In the genomic region with DNA sequence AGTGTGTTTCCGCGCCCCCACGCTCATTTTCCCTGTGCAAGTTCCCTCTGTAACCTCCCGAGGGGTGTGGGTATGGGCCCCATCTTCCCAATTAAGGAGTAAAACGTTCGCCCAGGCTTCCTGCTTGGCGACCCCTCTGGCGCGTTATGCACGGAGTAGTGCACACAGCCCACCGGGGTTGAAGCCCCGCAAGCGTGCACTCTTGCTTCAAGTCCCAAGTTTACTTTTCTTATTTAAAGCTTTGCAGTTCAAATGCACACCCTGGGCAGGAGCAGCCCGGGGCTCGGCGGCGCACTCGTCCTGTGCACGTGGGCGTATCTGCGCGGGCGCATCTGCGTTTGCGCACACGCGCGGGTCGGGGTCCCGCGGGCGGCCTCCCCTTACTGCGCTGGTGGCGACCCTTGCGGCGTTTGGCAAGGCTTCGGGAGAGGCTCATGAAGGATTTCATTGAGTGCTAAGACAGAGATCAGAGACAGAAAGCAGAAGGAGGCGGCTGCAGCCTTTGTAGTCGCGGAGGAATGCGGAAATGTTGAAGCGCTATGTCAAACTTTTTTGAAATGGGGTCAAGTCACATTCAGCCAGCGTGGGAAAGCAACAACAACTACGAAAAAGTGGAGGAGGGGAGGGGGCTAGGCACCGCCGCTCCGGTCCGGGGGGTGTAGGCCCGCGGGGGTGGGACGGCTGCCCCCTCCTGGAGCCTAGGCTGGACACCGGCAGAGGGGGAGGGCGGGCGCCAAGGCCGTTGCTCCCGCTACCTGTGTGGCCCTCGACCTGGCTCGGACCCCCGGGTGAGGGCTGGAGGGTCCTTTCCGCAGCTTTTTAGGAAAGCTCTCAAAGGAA, we compare ENCODE assay signal across 7 mouse cellular contexts. TPM values are rescaled to one million over a fixed set of nuclear protein-coding genes. Genes with fewer than 3 reads are reported as not detected.
DNase-seq lines count a peak whose midpoint lies in the region; ATAC-seq lines count a peak whose summit lies in the region.

No protein-coding gene starts in this region.

- under 1% methylated on average over 60 of the region's 60 CpGs for WGBS in liver, embryonic 12.5 days (ENCODE audit: insufficient replicate concordance)
- under 1% methylated on average over 60 of the region's 60 CpGs for WGBS in stomach, embryonic 15.5 days

- H3K4me1 ChIP-seq in liver, embryonic 12.5 days = peaks cover 24% of the 10 kb centered on the region
- H3K4me1 ChIP-seq in stomach, embryonic 15.5 days = no peaks in the 10 kb centered on the region

- H3K9me3 ChIP-seq in liver, embryonic 12.5 days (replicated peaks) = no peaks in the 10 kb centered on the region; the same call in 1 of the 2 replicates
- H3K9me3 ChIP-seq in stomach, embryonic 15.5 days = no peaks in the 10 kb centered on the region

- peak overlapping the region; percentile 98 for H3K4me2 ChIP-seq in liver, embryonic 12.5 days
- peak overlapping the region; percentile 97 for H3K4me2 ChIP-seq in stomach, embryonic 15.5 days

- H3K36me3 ChIP-seq in liver, embryonic 12.5 days = peaks cover 13% of the 10 kb centered on the region
- no peaks in the 10 kb centered on the region for H3K36me3 ChIP-seq in stomach, embryonic 15.5 days

- peak; percentile 21 for ATAC-seq in granulocyte monocyte progenitor cell, adult 5-6 weeks (replicated peaks; ENCODE audit: poor library complexity, severe bottlenecking)
- peak; percentile 34 for ATAC-seq in liver, embryonic 12.5 days
- peak; percentile 34 for ATAC-seq in stomach, embryonic 15.5 days (ENCODE audit: insufficient read depth, low FRiP score, low read depth)

- peak; percentile 40 for DNase-seq in WW6 (ENCODE audit: low read depth, low spot score)
- peak; percentile 6 to 13 for DNase-seq in cerebellum, postnatal 36 days
- DNase-seq in kidney, adult 11 months = peak; percentile 45
- peak; percentile 67 for DNase-seq in naive thymus-derived CD4-positive, alpha-beta T cell, adult 2 months (ENCODE audit: low read depth)

- H3K9ac ChIP-seq in liver, embryonic 12.5 days = peak overlapping the region; percentile 76
- H3K9ac ChIP-seq in stomach, embryonic 15.5 days = peak overlapping the region; percentile 61

- peaks cover 12% of the 10 kb centered on the region for H3K27me3 ChIP-seq in liver, embryonic 12.5 days (replicated peaks)
- H3K27me3 ChIP-seq in stomach, embryonic 15.5 days (replicated peaks) = no peaks in the 10 kb centered on the region

- peak overlapping the region; percentile 72 for H3K4me3 ChIP-seq in liver, embryonic 12.5 days
- H3K4me3 ChIP-seq in stomach, embryonic 15.5 days (replicated peaks) = peak overlapping the region; percentile 77

- peak overlapping the region; percentile 69 for H3K27ac ChIP-seq in liver, embryonic 12.5 days
- H3K27ac ChIP-seq in stomach, embryonic 15.5 days = peak overlapping the region; percentile 93

RNA-seq across cellular contexts. Expression of gene Cdk6, which starts 0.9 kb away (rescaled TPM):
- total RNA-seq in granulocyte monocyte progenitor cell, adult 5-6 weeks (2014; fragmentation: Nextera tagmentation) = 278 and 308 TPM in 2 replicates
- 207 and 253 TPM in 2 replicates for total RNA-seq in granulocyte monocyte progenitor cell, adult 5-6 weeks (2017)
- polyA plus RNA-seq in liver, embryonic 12.5 days (2016; fragmentation: Nextera tagmentation; extraction: Ambion mirVana) = 35.1 and 40.1 TPM in 2 replicates
- 37.7 and 39.6 TPM in 2 replicates for polyA plus RNA-seq in stomach, embryonic 15.5 days (2015; fragmentation: Nextera tagmentation; extraction: Ambion mirVana)

Comparison
In these comparisons a context has a peak if more than half of its experiments do, and no peak if none do; other contexts are left out.
1. Peak in every context shown above with its lines: DNase-seq, ATAC-seq, H3K4me3 ChIP-seq and H3K27ac ChIP-seq.
2. DNase-seq: peak in every context shown above with its lines; median percentile 67 in naive thymus-derived CD4-positive, alpha-beta T cell, adult 2 months; 45 in kidney, adult 11 months; 40 in WW6; 10 in cerebellum, postnatal 36 days.